Mouse (Mus musculus) stomach, embryonic 16.5 days (tissue): ENCODE measurements at regions not wholly inside any gene's neighbourhood (a gene's known extent, or its start where the extent isn't known, plus 50 kb on each side); places are given as distances from the start of the nearest gene placed in this dataset.
A peak's percentile ranks its signal among the peaks of the same experiment; 100 is the strongest.

Experiments
- ATAC-seq: fragments of 200-750 bp; cut with Nextera tagmentation; 2 replicates; pipeline ENCODE4 v1.8.0; 2017; ENCODE audit warnings: moderate number of reproducible peaks, moderate TSS enrichment; ENCODE audit not compliant: insufficient read depth, low FRiP score
- H3K27ac ChIP-seq: fragments of 300-500 bp; sonication (generic); 2 replicates; pipeline ENCODE4 v1.5.1; 2014; ENCODE audit warnings: low read length
- H3K27me3 ChIP-seq: fragments of 300-500 bp; sonication (generic); 2 replicates; pipeline ENCODE4 v1.6.1; 2014; ENCODE audit warnings: low read length, control low read depth, mixed read lengths; ENCODE audit not compliant: control insufficient read depth, insufficient read depth
- H3K36me3 ChIP-seq: fragments of 300-500 bp; sonication (generic); 2 replicates; pipeline ENCODE4 v1.6.1; 2014; ENCODE audit warnings: low read length; ENCODE audit not compliant: control insufficient read depth, insufficient read depth
- H3K4me1 ChIP-seq: fragments of 300-500 bp; sonication (generic); 2 replicates; pipeline ENCODE4 v1.6.1; 2014; ENCODE audit warnings: low read length, control low read depth, mixed read lengths; ENCODE audit not compliant: control insufficient read depth, insufficient read depth
- H3K4me2 ChIP-seq: fragments of 300-500 bp; sonication (generic); 2 replicates; pipeline ENCODE4 v1.6.1; 2014; ENCODE audit warnings: low read depth, low read length, mixed read lengths
- H3K4me3 ChIP-seq: fragments of 300-500 bp; sonication (generic); replicated peaks from 2 replicates; pipeline ENCODE4 v1.5.1; 2014; ENCODE audit warnings: mild to moderate bottlenecking, low read length
- H3K9ac ChIP-seq: fragments of 300-500 bp; sonication (generic); 2 replicates; pipeline ENCODE4 v1.6.1; 2014; ENCODE audit warnings: low read length
- H3K9me3 ChIP-seq: fragments of 300-500 bp; sonication (generic); replicated peaks from 2 replicates; pipeline ENCODE4 v1.6.1; 2016; ENCODE audit warnings: low read length, control low read depth; ENCODE audit not compliant: control insufficient read depth
- WGBS: fragments of 180-500 bp; shearing (Covaris S2); extraction: QIAGEN DNeasy Blood & Tissue Kit; methylation state at CpG from one replicate; pipeline ENCODE4 v1.1.7; 2014; 5-methylcytosine and 5-hydroxymethylcytosine counted together

GRCm38 (mm10) chr1:165086131-165086530, 74.4 kb downstream of the Tbx19 start:
- Histone ChIP-seq H3K27me3 (no peaks in the 10 kb centered on the region), H3K9me3 (no peaks in the 10 kb centered on the region), H3K36me3 (no peaks in the 10 kb centered on the region), H3K4me2 (no peak overlapping the region), H3K4me1 (no peaks in the 10 kb centered on the region), H3K4me3 (no peak overlapping the region), H3K9ac (no peak overlapping the region), H3K27ac (no peak overlapping the region)
- 70% methylated on average over 3 of the region's 3 CpGs for WGBS
- ATAC-seq: no peak

- Histone ChIP-seq H3K9me3 (no peaks in the 10 kb centered on the region), H3K9ac (no peak overlapping the region), H3K4me1 (no peaks in the 10 kb centered on the region), H3K27me3 (no peaks in the 10 kb centered on the region), H3K4me2 (no peak overlapping the region), H3K4me3 (no peak overlapping the region), H3K27ac (no peak overlapping the region), H3K36me3 (no peaks in the 10 kb centered on the region)
- WGBS: 78% methylated on average over 9 of the region's 9 CpGs
- ATAC-seq: no peak
Observed at GRCm38 (mm10) chr1:165084753-165085152, 75.8 kb downstream of the Tbx19 start.

GRCm38 (mm10) chr1:165084179-165084578, 76.4 kb downstream of the Tbx19 start:
- no peaks in the 10 kb centered on the region for H3K27me3 ChIP-seq
- no peaks in the 10 kb centered on the region for H3K4me1 ChIP-seq
- ATAC-seq: peak; percentile 80
- H3K36me3 ChIP-seq: no peaks in the 10 kb centered on the region
- H3K4me2 ChIP-seq: no peak overlapping the region
- H3K9me3 ChIP-seq: no peaks in the 10 kb centered on the region
- H3K27ac ChIP-seq: no peak overlapping the region
- no peak overlapping the region for H3K9ac ChIP-seq
- H3K4me3 ChIP-seq: no peak overlapping the region
- whole genome bisulfite sequencing: 46% methylated on average over 6 of the region's 6 CpGs

GRCm38 (mm10) chr1:165080351-165080750, 80.2 kb downstream of the Tbx19 start:
- no peaks in the 10 kb centered on the region for H3K9me3 ChIP-seq
- H3K4me2 ChIP-seq: no peak overlapping the region
- no peaks in the 10 kb centered on the region for H3K36me3 ChIP-seq
- no peak for ATAC-seq
- WGBS: 83% methylated on average over 9 of the region's 9 CpGs
- no peaks in the 10 kb centered on the region for H3K27me3 ChIP-seq
- H3K27ac ChIP-seq: no peak overlapping the region
- no peak overlapping the region for H3K4me3 ChIP-seq
- peaks cover 3% of the 10 kb centered on the region for H3K4me1 ChIP-seq
- H3K9ac ChIP-seq: no peak overlapping the region

DNA sequence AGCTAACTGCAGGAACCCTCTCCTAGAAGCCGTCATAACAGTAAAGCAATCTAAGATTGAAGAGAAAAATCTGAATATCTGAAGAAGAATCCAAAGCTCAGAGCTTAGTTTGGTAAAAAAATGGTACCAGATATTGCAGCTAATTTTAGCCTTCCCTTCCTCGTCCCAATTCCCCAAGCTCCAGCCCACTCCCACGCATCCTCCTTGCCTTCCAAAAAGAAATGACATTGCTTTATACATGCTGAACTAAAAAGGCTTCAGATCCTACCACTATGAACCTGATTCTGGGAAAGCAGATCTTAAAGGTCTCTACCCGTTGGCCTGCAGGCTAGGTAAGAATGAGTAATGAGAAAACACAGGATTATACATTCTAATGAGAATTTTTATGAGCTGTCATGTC, 83.3 kb downstream of the Tbx19 start:
- Histone ChIP-seq H3K9me3 (no peaks in the 10 kb centered on the region), H3K4me3 (no peak overlapping the region), H3K27ac (no peak overlapping the region), H3K9ac (no peak overlapping the region), H3K27me3 (no peaks in the 10 kb centered on the region), H3K36me3 (no peaks in the 10 kb centered on the region), H3K4me2 (no peak overlapping the region), H3K4me1 (peaks cover 3% of the 10 kb centered on the region)
- no peak for ATAC-seq
- 73% methylated on average over 4 of the region's 4 CpGs for WGBS

GRCm38 (mm10) chr1:165075301-165076082, 85.1 kb downstream of the Tbx19 start:
- peak; percentile 50; the same call in 1 of the 2 replicates for ATAC-seq
- Histone ChIP-seq H3K9me3 (no peaks in the 10 kb centered on the region), H3K4me3 (no peak overlapping the region), H3K4me1 (peaks cover 3% of the 10 kb centered on the region), H3K9ac (no peak overlapping the region), H3K36me3 (no peaks in the 10 kb centered on the region), H3K4me2 (no peak overlapping the region), H3K27ac (peak overlapping the region; percentile 64), H3K27me3 (no peaks in the 10 kb centered on the region)
- 38% methylated on average over 5 of the region's 5 CpGs for WGBS

DNA sequence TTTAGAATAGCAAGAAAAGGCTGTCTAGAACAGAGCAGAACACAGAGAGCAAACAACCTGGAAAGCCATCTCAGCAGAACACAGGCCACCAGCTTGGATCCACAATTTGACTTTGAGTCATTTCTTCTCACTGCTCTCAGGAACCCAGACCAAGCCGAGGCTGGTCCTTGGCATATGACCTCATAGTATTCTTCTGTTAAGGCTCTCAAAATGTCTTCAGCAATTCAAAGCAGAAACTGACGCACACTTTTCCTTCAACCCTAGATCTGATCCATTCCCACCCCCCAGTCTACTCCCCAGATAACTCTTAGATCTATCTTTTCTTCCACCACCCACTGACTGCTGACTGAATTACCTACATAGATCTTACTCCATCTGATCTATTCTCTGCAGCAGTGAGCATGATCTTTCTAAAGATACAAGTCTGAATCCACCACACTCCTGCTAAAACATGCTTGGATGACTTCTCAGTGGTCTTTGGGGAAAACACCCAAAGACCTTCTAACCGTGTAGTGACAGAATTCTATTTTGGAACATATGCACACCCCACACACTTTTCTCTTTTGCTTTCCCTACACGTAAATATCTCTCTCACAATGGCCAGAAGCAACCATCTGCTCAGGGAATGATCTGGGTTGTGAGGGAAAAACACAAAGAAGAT, 88.6 kb downstream of the Tbx19 start:
- no peaks in the 10 kb centered on the region for H3K9me3 ChIP-seq
- ATAC-seq: no peak
- H3K27me3 ChIP-seq: no peaks in the 10 kb centered on the region
- H3K9ac ChIP-seq: no peak overlapping the region
- no peaks in the 10 kb centered on the region for H3K36me3 ChIP-seq
- peaks cover 3% of the 10 kb centered on the region for H3K4me1 ChIP-seq
- H3K4me2 ChIP-seq: no peak overlapping the region
- no peak overlapping the region for H3K4me3 ChIP-seq
- WGBS: 86% methylated on average over 4 of the region's 4 CpGs
- H3K27ac ChIP-seq: no peak overlapping the region

GRCm38 (mm10) chr1:165064981-165065380, 95.6 kb downstream of the Tbx19 start:
- Histone ChIP-seq H3K27ac (no peak overlapping the region), H3K27me3 (no peaks in the 10 kb centered on the region), H3K9ac (no peak overlapping the region), H3K4me2 (no peak overlapping the region), H3K36me3 (no peaks in the 10 kb centered on the region), H3K9me3 (no peaks in the 10 kb centered on the region), H3K4me1 (no peaks in the 10 kb centered on the region), H3K4me3 (no peak overlapping the region)
- 85% methylated on average over 5 of the region's 5 CpGs for WGBS
- no peak for ATAC-seq

DNA sequence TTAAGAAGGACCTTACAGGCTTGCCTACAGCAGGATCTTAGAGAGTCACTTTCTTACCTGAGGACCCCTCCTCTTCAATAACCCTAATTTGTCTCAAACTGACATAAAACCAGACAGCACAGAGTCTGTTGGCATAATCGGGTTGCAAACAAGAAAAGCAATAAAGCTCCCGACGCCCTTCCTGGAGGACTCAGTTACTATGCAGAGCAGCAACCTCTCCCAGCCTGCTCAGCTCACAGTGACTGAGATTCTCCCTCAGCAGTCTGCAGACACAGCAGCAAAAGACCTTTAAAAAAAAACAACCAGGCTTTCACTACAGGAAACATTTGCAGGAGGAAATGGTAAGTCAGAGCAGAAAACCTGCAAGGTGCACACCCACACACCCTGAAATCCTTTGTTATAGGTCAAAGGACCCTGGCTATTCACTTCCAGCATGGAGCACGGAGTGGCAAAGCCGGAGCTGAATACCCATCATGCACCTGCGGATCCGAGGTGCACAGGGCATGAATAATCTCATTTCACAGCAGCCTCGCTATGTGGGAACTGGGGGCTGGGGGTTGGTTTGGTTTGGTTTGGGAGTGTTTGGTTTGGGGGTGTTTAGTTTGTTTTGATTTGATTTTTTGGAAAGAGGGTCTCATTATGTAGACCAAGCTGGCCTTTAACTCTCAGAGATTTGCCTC, 97.6 kb downstream of the Tbx19 start:
- H3K9me3 ChIP-seq: no peaks in the 10 kb centered on the region
- H3K4me1 ChIP-seq: no peaks in the 10 kb centered on the region
- no peak overlapping the region for H3K4me3 ChIP-seq
- H3K27ac ChIP-seq: no peak overlapping the region
- no peak overlapping the region for H3K9ac ChIP-seq
- H3K27me3 ChIP-seq: no peaks in the 10 kb centered on the region
- H3K4me2 ChIP-seq: no peak overlapping the region
- no peak for ATAC-seq
- no peaks in the 10 kb centered on the region for H3K36me3 ChIP-seq
- WGBS: 53% methylated on average over 8 of the region's 8 CpGs
